Mouse (Mus musculus) hindbrain, embryonic 12.5 days (tissue): ENCODE results near the gene Cav3. TPM values are rescaled to one million over a fixed set of nuclear protein-coding genes. Genes with fewer than 3 reads are reported as not detected.

Experiments used
- ATAC-seq: fragments of 200-750 bp; cut with Nextera tagmentation; 2 replicates; pipeline ENCODE4 v1.8.0; 2017; ENCODE audit warnings: moderate TSS enrichment; ENCODE audit not compliant: low FRiP score
- H3K27ac ChIP-seq: fragments of 300-500 bp; sonication (generic); 2 replicates; pipeline ENCODE4 v1.5.1; 2016; ENCODE audit warnings: mild to moderate bottlenecking
- H3K27me3 ChIP-seq: fragments of 300-500 bp; sonication (generic); 2 replicates; pipeline ENCODE4 v1.6.1; 2016; ENCODE audit warnings: mild to moderate bottlenecking
- H3K36me3 ChIP-seq: fragments of 300-500 bp; sonication (generic); 2 replicates; pipeline ENCODE4 v1.6.1; 2016; ENCODE audit warnings: mild to moderate bottlenecking
- H3K4me1 ChIP-seq: fragments of 300-500 bp; sonication (generic); 2 replicates; pipeline ENCODE4 v1.6.1; 2016
- H3K4me2 ChIP-seq: fragments of 300-500 bp; sonication (generic); replicated peaks from 2 replicates; pipeline ENCODE4 v1.6.1; 2016; ENCODE audit warnings: mild to moderate bottlenecking
- H3K4me3 ChIP-seq: fragments of 300-500 bp; sonication (generic); 2 replicates; pipeline ENCODE4 v1.5.1; 2016; ENCODE audit warnings: mild to moderate bottlenecking
- H3K9ac ChIP-seq: fragments of 300-500 bp; sonication (generic); 2 replicates; pipeline ENCODE4 v1.6.1; 2016; ENCODE audit warnings: mild to moderate bottlenecking, moderate library complexity
- H3K9me3 ChIP-seq: fragments of 300-500 bp; sonication (generic); replicated peaks from 2 replicates; pipeline ENCODE4 v1.6.1; 2016; ENCODE audit warnings: mild to moderate bottlenecking
- WGBS: fragments of 180-500 bp; shearing (Covaris S2); methylation state at CpG from one replicate; pipeline ENCODE4 v1.1.7; 2016; 5-methylcytosine and 5-hydroxymethylcytosine counted together
- polyA plus RNA-seq: library from polyadenylated mRNA; unstranded; fragments of >200 nt; fragmentation: Nextera tagmentation; extraction: Ambion mirVana; gene quantifications from 2 replicates; pipeline ENCODE4 v1.2.1, GENCODE M21; 2016

Gene Cav3
- 0.61 and 1.7 TPM in 2 replicates for polyA plus RNA-seq

GRCm38 (mm10) chr6:112459341-112459749 lies at the start of gene Cav3:
Gene Cav3 (plus strand): TSS chr6:112459505.
- H3K4me2 ChIP-seq: no peak within 1 kb of the TSS
- H3K9ac ChIP-seq: no peak within 1 kb of the TSS
- H3K9me3 ChIP-seq: no peaks in the 10 kb centered on the region
- WGBS: 79% methylated on average over 12 of the region's 12 CpGs
- no peak within 1 kb of the TSS for H3K27ac ChIP-seq
- H3K27me3 ChIP-seq: no peaks in the 10 kb centered on the region
- H3K4me1 ChIP-seq: no peaks in the 10 kb centered on the region
- ATAC-seq: no peak
- H3K36me3 ChIP-seq: no peaks in the 10 kb centered on the region
- H3K4me3 ChIP-seq: no peak within 1 kb of the TSS

GRCm38 (mm10) chr6:112419333-112419732 lies 40.0 kb upstream of the Cav3 start:
- H3K4me3 ChIP-seq: no peak overlapping the region
- 89% methylated on average over 9 of the region's 9 CpGs for WGBS
- no peaks in the 10 kb centered on the region for H3K27me3 ChIP-seq
- H3K9me3 ChIP-seq: peaks cover 7% of the 10 kb centered on the region
- ATAC-seq: no peak
- no peak overlapping the region for H3K9ac ChIP-seq
- H3K27ac ChIP-seq: no peak overlapping the region
- no peak overlapping the region for H3K4me2 ChIP-seq
- no peaks in the 10 kb centered on the region for H3K36me3 ChIP-seq
- no peaks in the 10 kb centered on the region for H3K4me1 ChIP-seq

DNA sequence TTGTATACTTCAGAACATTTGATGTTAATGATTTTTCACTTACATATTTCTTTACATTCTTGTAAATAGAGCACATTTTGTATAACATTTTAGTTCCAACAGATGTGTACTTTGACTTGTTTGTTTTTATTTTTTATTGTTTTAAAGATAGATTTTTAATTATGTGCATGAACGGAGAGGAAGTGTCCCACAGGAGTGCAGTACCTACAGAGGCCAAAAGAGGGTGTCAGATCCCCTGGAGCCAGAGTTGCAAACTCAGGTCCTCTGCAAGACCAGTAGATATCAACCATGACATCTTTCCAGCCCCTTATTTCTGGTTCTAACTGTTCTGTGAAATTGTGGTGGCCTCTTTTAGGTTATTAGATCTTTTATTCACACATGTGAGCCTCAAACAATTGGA lies 38.4 kb upstream of the Cav3 start:
- Histone ChIP-seq H3K4me1 (no peaks in the 10 kb centered on the region), H3K9me3 (peaks cover 7% of the 10 kb centered on the region), H3K36me3 (no peaks in the 10 kb centered on the region), H3K9ac (no peak overlapping the region), H3K27ac (no peak overlapping the region), H3K4me3 (no peak overlapping the region), H3K4me2 (no peak overlapping the region), H3K27me3 (no peaks in the 10 kb centered on the region)
- 100% methylated on average over 1 of the region's 1 CpGs for WGBS
- no peak for ATAC-seq

GRCm38 (mm10) chr6:112423746-112424501 lies 35.4 kb upstream of the Cav3 start:
- H3K4me3 ChIP-seq: no peak overlapping the region
- peaks cover 7% of the 10 kb centered on the region for H3K9me3 ChIP-seq
- 83% methylated on average over 8 of the region's 8 CpGs for WGBS
- no peaks in the 10 kb centered on the region for H3K4me1 ChIP-seq
- H3K36me3 ChIP-seq: no peaks in the 10 kb centered on the region
- no peak overlapping the region for H3K27ac ChIP-seq
- no peak for ATAC-seq
- H3K27me3 ChIP-seq: no peaks in the 10 kb centered on the region
- no peak overlapping the region for H3K4me2 ChIP-seq
- H3K9ac ChIP-seq: no peak overlapping the region

DNA sequence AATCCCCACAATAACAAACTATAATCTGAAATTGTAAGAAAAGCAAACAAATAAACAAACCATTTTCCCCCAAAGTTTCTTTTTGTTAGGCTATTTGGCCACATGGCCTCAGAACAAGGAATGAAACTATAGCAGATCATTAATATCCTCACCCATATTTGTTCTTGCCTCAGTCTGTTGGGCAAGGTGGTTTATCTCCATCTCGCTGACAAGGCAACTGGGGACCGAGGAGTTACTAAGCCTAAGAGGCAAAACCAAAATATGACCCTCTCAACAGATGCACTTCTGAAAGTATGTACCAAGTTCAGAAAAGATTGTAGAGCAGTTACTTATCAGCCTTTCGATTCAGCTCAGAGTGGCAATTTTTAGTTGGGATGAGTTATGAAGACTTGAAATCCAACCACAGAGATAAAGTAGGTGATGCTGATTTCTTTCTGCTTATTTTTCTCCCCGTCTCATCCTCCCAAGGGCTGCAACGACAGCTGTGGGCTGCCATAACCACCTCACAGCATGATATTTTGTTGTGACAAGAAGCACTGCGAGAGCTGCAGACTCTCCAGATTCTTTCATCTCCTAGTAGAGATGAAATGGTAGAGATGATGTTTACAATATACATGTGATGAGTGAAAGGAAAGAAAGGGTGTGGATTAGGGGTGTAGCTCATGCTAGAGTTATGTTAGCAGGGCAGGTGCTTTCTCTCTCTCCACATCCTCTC lies 33.1 kb upstream of the Cav3 start:
- ATAC-seq: no peak
- 74% methylated on average over 6 of the region's 6 CpGs for WGBS
- no peak overlapping the region for H3K9ac ChIP-seq
- H3K36me3 ChIP-seq: no peaks in the 10 kb centered on the region
- no peaks in the 10 kb centered on the region for H3K4me1 ChIP-seq
- no peak overlapping the region for H3K27ac ChIP-seq
- peaks cover 7% of the 10 kb centered on the region for H3K9me3 ChIP-seq
- no peak overlapping the region for H3K4me2 ChIP-seq
- no peaks in the 10 kb centered on the region for H3K27me3 ChIP-seq
- no peak overlapping the region for H3K4me3 ChIP-seq

DNA sequence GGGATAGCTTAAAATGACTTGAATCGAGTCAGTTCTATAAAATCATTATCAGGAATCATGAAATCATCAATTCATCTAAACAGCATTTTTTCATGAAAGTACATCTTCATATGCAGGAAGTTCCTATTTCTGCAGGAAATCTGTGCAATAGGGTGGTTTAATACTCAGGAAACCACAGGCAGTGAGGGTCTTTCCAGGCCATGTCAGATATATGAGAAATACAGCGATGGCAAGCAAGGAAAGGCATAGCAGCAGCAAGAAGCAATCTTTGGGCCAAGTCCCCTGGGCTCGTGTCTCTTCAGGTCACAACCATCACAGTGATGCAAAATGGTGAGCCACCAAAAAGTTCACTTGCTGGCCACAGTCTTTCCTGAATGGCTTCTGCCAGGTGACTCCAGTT lies 13.6 kb upstream of the Cav3 start:
- Histone ChIP-seq H3K27ac (no peak overlapping the region), H3K36me3 (no peaks in the 10 kb centered on the region), H3K9ac (no peak overlapping the region), H3K27me3 (no peaks in the 10 kb centered on the region), H3K4me2 (no peak overlapping the region), H3K4me1 (no peaks in the 10 kb centered on the region), H3K9me3 (no peaks in the 10 kb centered on the region), H3K4me3 (no peak overlapping the region)
- 83% methylated on average over 3 of the region's 3 CpGs for WGBS
- no peak for ATAC-seq

DNA sequence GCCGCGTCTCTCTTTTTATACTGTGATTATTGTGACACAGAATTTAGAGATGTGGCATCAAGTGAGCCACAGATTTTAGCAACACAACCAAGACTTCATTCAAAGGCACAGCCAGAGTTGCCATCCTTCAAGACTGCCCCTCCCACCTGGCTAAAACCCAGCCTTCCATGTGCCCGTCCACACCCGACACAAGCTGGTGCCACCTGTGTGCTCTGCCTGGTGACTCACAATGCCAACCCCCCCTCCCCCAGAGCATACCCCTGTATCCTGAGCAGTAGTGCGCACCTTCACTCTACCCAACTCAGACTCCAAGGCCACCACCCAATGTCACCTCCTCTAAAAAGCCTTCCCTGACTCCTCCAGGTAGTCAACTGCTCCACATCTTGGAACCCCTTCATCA lies 2.2 kb downstream of the Cav3 start:
- no peak overlapping the region for H3K4me3 ChIP-seq
- 95% methylated on average over 5 of the region's 5 CpGs for WGBS
- H3K36me3 ChIP-seq: no peaks in the 10 kb centered on the region
- no peaks in the 10 kb centered on the region for H3K27me3 ChIP-seq
- no peaks in the 10 kb centered on the region for H3K9me3 ChIP-seq
- no peak for ATAC-seq
- no peak overlapping the region for H3K27ac ChIP-seq
- H3K4me2 ChIP-seq: no peak overlapping the region
- H3K9ac ChIP-seq: no peak overlapping the region
- H3K4me1 ChIP-seq: no peaks in the 10 kb centered on the region

- no peak for ATAC-seq
- 85% methylated on average over 6 of the region's 6 CpGs for WGBS
- Histone ChIP-seq H3K4me1 (no peaks in the 10 kb centered on the region), H3K9ac (no peak overlapping the region), H3K9me3 (no peaks in the 10 kb centered on the region), H3K27me3 (no peaks in the 10 kb centered on the region), H3K27ac (no peak overlapping the region), H3K4me2 (no peak overlapping the region), H3K36me3 (no peaks in the 10 kb centered on the region), H3K4me3 (no peak overlapping the region)
These were observed 4.0 kb downstream of the Cav3 start for GRCm38 (mm10) chr6:112463331-112463730.

GRCm38 (mm10) chr6:112465441-112465840 lies 6.1 kb downstream of the Cav3 start:
- Histone ChIP-seq H3K27ac (no peak overlapping the region), H3K4me2 (no peak overlapping the region), H3K36me3 (no peaks in the 10 kb centered on the region), H3K4me3 (no peak overlapping the region), H3K27me3 (no peaks in the 10 kb centered on the region), H3K4me1 (no peaks in the 10 kb centered on the region), H3K9ac (no peak overlapping the region), H3K9me3 (no peaks in the 10 kb centered on the region)
- WGBS: 72% methylated on average over 3 of the region's 3 CpGs
- no peak for ATAC-seq

DNA sequence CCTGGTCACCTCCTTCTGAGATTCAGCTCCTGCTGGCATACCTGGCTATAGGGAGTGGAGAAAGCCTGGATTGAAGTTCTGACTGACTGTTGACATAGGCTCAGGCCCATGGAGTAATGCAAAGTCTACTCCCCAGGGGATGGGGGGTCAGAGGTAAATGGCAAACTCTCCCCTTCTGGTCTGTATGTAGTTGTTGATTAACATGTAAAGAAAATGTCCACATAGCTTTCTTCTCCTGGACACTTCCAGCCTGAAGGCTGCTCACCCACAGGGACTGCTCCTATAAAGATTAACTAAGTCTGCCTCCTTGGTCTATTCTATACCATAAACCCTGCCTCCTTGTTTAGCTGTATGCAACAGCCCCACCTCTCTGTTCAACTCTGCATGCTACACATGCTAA lies 6.7 kb downstream of the Cav3 start:
- no peaks in the 10 kb centered on the region for H3K36me3 ChIP-seq
- H3K4me1 ChIP-seq: no peaks in the 10 kb centered on the region
- H3K27me3 ChIP-seq: no peaks in the 10 kb centered on the region
- no peak overlapping the region for H3K4me2 ChIP-seq
- no peak overlapping the region for H3K27ac ChIP-seq
- no peak for ATAC-seq
- no peaks in the 10 kb centered on the region for H3K9me3 ChIP-seq
- no peak overlapping the region for H3K9ac ChIP-seq
- H3K4me3 ChIP-seq: no peak overlapping the region

GRCm38 (mm10) chr6:112471644-112472043 lies 12.3 kb downstream of the Cav3 start:
- Histone ChIP-seq H3K9me3 (no peaks in the 10 kb centered on the region), H3K27ac (no peak overlapping the region), H3K4me3 (no peak overlapping the region), H3K27me3 (no peaks in the 10 kb centered on the region), H3K4me1 (no peaks in the 10 kb centered on the region), H3K4me2 (no peak overlapping the region), H3K36me3 (no peaks in the 10 kb centered on the region), H3K9ac (no peak overlapping the region)
- 87% methylated on average over 4 of the region's 4 CpGs for WGBS
- ATAC-seq: no peak

GRCm38 (mm10) chr6:112479861-112480260 lies 20.6 kb downstream of the Cav3 start:
- no peak overlapping the region for H3K4me2 ChIP-seq
- H3K4me1 ChIP-seq: no peaks in the 10 kb centered on the region
- no peak for ATAC-seq

GRCm38 (mm10) chr6:112484316-112484715 lies 25.0 kb downstream of the Cav3 start:
- H3K4me3 ChIP-seq: no peak overlapping the region

More at GRCm38 (mm10) chr6:112479861-112480260, 20.6 kb downstream of the Cav3 start:
- no peak overlapping the region for H3K4me3 ChIP-seq
- H3K27ac ChIP-seq: no peak overlapping the region
- no peaks in the 10 kb centered on the region for H3K36me3 ChIP-seq
- H3K9ac ChIP-seq: no peak overlapping the region
- 50% methylated on average over 13 of the region's 13 CpGs for WGBS
- H3K27me3 ChIP-seq: peaks cover 12% of the 10 kb centered on the region; the same call in 1 of the 2 replicates
- H3K9me3 ChIP-seq: no peaks in the 10 kb centered on the region

More at GRCm38 (mm10) chr6:112484316-112484715, 25.0 kb downstream of the Cav3 start:
- Histone ChIP-seq H3K36me3 (no peaks in the 10 kb centered on the region), H3K4me2 (no peak overlapping the region), H3K27me3 (peaks cover 48% of the 10 kb centered on the region), H3K4me1 (peaks cover 6% of the 10 kb centered on the region), H3K9ac (no peak overlapping the region), H3K9me3 (no peaks in the 10 kb centered on the region), H3K27ac (no peak overlapping the region)
- WGBS: 8% methylated on average over 4 of the region's 4 CpGs
- ATAC-seq: peak; percentile 29
